Mouse (Mus musculus): ENCODE data around the gene Lmntd1. TPM values are rescaled to one million over a fixed set of nuclear protein-coding genes. Genes with fewer than 3 reads are reported as not detected.

Gene Lmntd1
- polyA plus RNA-seq, 1 experiment from 2014 or later = not detected

Other genes with a start within 250 kb of the Lmntd1 start
- not detected in 2 replicates for gene Tuba3b, start 1.4 kb upstream of the Lmntd1 start, polyA plus RNA-seq (2015; fragmentation: Nextera tagmentation; extraction: Ambion mirVana)
- 1.1 and 1.6 TPM in 2 replicates for gene Rassf8, start 132.4 kb upstream of the Lmntd1 start, polyA plus RNA-seq (2015; fragmentation: Nextera tagmentation; extraction: Ambion mirVana)

All from liver, embryonic 16.5 days (tissue).